Mouse (Mus musculus) midbrain, postnatal 0 days (tissue): ENCODE results near the gene Zfp319. TPM values are rescaled to one million over a fixed set of nuclear protein-coding genes. Genes with fewer than 3 reads are reported as not detected.
A peak's percentile ranks its signal among the peaks of the same experiment; 100 is the strongest.

ENCODE experiments used
- ATAC-seq: fragments of 200-750 bp; cut with Nextera tagmentation; 2 replicates; pipeline ENCODE4 v1.8.0; 2017; ENCODE audit warnings: moderate number of reproducible peaks, mild to moderate bottlenecking, moderate TSS enrichment, moderate library complexity; ENCODE audit not compliant: low FRiP score
- DNase-seq: peaks from one replicate; pipeline ENCODE4 v3.0.0-alpha.2; 2015; ENCODE audit warnings: low spot score
- H3K27ac ChIP-seq: fragments of 300-500 bp; sonication (generic); 2 replicates; pipeline ENCODE4 v1.5.1; 2014; ENCODE audit warnings: low read depth, mild to moderate bottlenecking, low read length, mixed read lengths
- H3K27me3 ChIP-seq: fragments of 300-500 bp; sonication (generic); 2 replicates; pipeline ENCODE4 v1.6.1; 2014; ENCODE audit warnings: low read length, control low read depth, mixed read lengths; ENCODE audit not compliant: insufficient read depth
- H3K36me3 ChIP-seq: fragments of 300-500 bp; sonication (generic); 2 replicates; pipeline ENCODE4 v1.6.1; 2014; ENCODE audit warnings: low read length, control low read depth, mixed read lengths; ENCODE audit not compliant: insufficient read depth
- H3K4me1 ChIP-seq: fragments of 300-500 bp; sonication (generic); 2 replicates; pipeline ENCODE4 v1.6.1; 2014; ENCODE audit warnings: mild to moderate bottlenecking, control low read depth, antibody characterized with exemption, low read length, mixed read lengths; ENCODE audit not compliant: insufficient read depth
- H3K4me2 ChIP-seq: fragments of 300-500 bp; sonication (generic); 2 replicates; pipeline ENCODE4 v1.6.1; 2014; ENCODE audit warnings: low read depth, mild to moderate bottlenecking, low read length, mixed read lengths; ENCODE audit not compliant: poor library complexity, severe bottlenecking
- H3K4me3 ChIP-seq: fragments of 300-500 bp; sonication (generic); 2 replicates; pipeline ENCODE4 v1.5.1; 2014; ENCODE audit warnings: low read depth, mild to moderate bottlenecking, low read length, moderate library complexity
- H3K9ac ChIP-seq: fragments of 300-500 bp; sonication (generic); replicated peaks from 2 replicates; pipeline ENCODE4 v1.6.1; 2014; ENCODE audit warnings: mild to moderate bottlenecking, low read length, moderate library complexity, mixed read lengths; ENCODE audit not compliant: poor library complexity, severe bottlenecking
- H3K9me3 ChIP-seq: fragments of 300-500 bp; sonication (generic); 2 replicates; pipeline ENCODE4 v1.6.1; 2016; ENCODE audit warnings: low read length, control low read depth
- CTCF ChIP-seq: IDR thresholded peaks from 2 replicates; pipeline ENCODE4 v1.5.1; 2016; ENCODE audit warnings: antibody characterized with exemption, mild to moderate bottlenecking
- WGBS: fragments of 180-500 bp; shearing (Covaris S2); extraction: QIAGEN DNeasy Blood & Tissue Kit; methylation state at CpG from one replicate; pipeline ENCODE4 v1.1.7; 2014; 5-methylcytosine and 5-hydroxymethylcytosine counted together
- polyA plus RNA-seq: library from polyadenylated mRNA; unstranded; fragments of >200 nt; fragmentation: Nextera tagmentation; extraction: Ambion mirVana; gene quantifications from 2 replicates; pipeline ENCODE4 v1.2.1, GENCODE M21; 2015
- total RNA-seq: library from RNA; depleted of rRNA; stranded (reverse); fragments of >200 nt; gene quantifications from 2 replicates; pipeline ENCODE4 v1.2.3, GENCODE M21; 2014

Zfp319 gene
- total and polyA plus RNA-seq, 2 experiments from 2014 or later: 11.7 to 20.1 TPM

GRCm38 (mm10) chr8:95344668-95345067 lies 12.9 kb upstream of the Zfp319 start:
- H3K36me3 ChIP-seq: peaks cover 32% of the 10 kb centered on the region
- no peak for ATAC-seq
- H3K27me3 ChIP-seq: no peaks in the 10 kb centered on the region
- no peaks in the 10 kb centered on the region for H3K4me1 ChIP-seq
- H3K4me3 ChIP-seq: no peak overlapping the region
- no peak overlapping the region for H3K4me2 ChIP-seq
- H3K27ac ChIP-seq: no peak overlapping the region
- no peaks in the 10 kb centered on the region for H3K9me3 ChIP-seq
- peak; percentile 56 for TF ChIP-seq CTCF
- WGBS: 73% methylated on average over 6 of the region's 6 CpGs
- DNase-seq: no peak
- no peak overlapping the region for H3K9ac ChIP-seq

- no peak overlapping the region for H3K4me2 ChIP-seq
- no peaks in the 10 kb centered on the region for H3K9me3 ChIP-seq
- H3K9ac ChIP-seq: no peak overlapping the region
- ATAC-seq (no peak), DNase-seq (no peak)
- H3K27me3 ChIP-seq: no peaks in the 10 kb centered on the region
- H3K4me3 ChIP-seq: no peak overlapping the region
- H3K4me1 ChIP-seq: no peaks in the 10 kb centered on the region
- 64% methylated on average over 5 of the region's 5 CpGs for WGBS
- TF ChIP-seq CTCF: no peak
- H3K36me3 ChIP-seq: peaks cover 51% of the 10 kb centered on the region
- H3K27ac ChIP-seq: no peak overlapping the region
Observed at GRCm38 (mm10) chr8:95341721-95342120, 10.0 kb upstream of the Zfp319 start.

GRCm38 (mm10) chr8:95336363-95336762 lies 4.6 kb upstream of the Zfp319 start:
- Histone ChIP-seq H3K9me3 (no peaks in the 10 kb centered on the region), H3K9ac (no peak overlapping the region), H3K36me3 (peaks cover 31% of the 10 kb centered on the region), H3K4me1 (0 out of 2 replicates have a peak, but pooled peaks cover 6% of the 10 kb centered on the region), H3K27ac (no peak overlapping the region), H3K4me2 (no peak overlapping the region), H3K27me3 (no peaks in the 10 kb centered on the region), H3K4me3 (no peak overlapping the region)
- no peak for ATAC-seq
- DNase-seq: no peak
- no peak for TF ChIP-seq CTCF

DNA sequence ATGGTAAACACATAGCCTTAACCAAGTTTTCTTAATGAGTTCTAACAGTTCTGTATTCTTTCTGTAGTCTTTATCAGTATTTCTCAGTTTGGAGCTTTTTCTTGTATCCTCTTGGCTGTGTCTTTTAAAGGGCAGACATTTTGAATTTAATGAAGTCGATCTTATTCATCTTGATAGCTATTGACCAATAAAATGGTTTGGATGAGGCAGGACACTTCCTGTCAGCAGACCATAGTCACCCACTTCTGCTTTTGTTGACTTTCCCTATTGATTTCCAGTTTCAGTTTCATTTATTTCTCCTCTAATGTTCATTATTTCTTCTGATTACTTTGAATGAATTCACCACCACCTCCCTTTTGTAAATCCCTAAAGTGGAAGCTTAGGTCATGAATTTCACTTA lies 4.0 kb upstream of the Zfp319 start:
- H3K36me3 ChIP-seq: peaks cover 29% of the 10 kb centered on the region
- TF ChIP-seq CTCF: no peak
- ATAC-seq: no peak
- H3K27me3 ChIP-seq: no peaks in the 10 kb centered on the region
- H3K27ac ChIP-seq: no peak overlapping the region
- H3K4me3 ChIP-seq: no peak overlapping the region
- H3K9ac ChIP-seq: no peak overlapping the region
- 0 out of 2 replicates have a peak, but pooled peaks cover 6% of the 10 kb centered on the region for H3K4me1 ChIP-seq
- no peak overlapping the region for H3K4me2 ChIP-seq
- H3K9me3 ChIP-seq: no peaks in the 10 kb centered on the region
- no peak for DNase-seq
- 96% methylated on average over 1 of the region's 1 CpGs for WGBS

DNA sequence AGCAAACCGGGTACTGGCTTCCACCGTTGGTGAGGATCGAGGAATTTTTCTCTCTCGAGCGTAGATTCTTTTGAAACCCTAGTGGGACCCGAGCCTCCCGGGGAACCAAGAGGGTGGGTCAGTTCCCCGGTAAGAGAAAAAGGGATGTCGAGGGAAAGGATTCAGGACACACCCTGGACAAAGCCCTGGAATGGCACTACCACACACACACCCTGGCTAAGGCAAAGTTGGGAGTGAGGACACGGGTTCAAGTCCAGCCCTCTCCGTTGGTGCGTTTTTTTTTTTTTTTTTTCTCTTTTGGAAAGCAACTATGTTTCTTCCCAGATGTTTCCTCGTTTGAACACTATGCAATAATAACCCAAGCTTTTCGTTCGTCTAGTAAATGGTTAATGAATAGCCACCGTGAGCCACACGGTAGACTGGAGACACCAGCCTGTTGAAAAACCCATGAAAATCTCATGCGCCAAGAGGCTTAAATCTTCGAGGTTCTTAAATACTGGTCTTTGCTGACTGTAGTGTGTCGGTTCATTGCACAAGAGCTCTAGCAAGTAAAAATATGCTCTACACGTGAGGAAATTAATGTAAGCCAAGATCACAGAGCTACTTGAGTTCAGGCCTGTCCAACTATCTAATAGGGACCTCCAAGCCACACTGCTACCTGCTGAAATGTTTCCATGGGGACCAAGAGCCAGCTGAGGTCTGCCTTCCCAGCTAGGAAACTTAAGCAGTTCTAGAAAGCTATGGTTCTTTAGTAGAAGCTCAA lies 868 bp upstream of the Zfp319 start:
- DNase-seq (no peak), ATAC-seq (peak; percentile 12; the same call in 1 of the 2 replicates)
- Histone ChIP-seq H3K9me3 (no peaks in the 10 kb centered on the region), H3K4me1 (peaks cover 11% of the 10 kb centered on the region; the same call in 1 of the 2 replicates), H3K4me2 (peak overlapping the region; percentile 81), H3K9ac (peak overlapping the region; percentile 96), H3K36me3 (peaks cover 26% of the 10 kb centered on the region), H3K4me3 (peak overlapping the region; percentile 92), H3K27me3 (no peaks in the 10 kb centered on the region), H3K27ac (peak overlapping the region; percentile 95)
- WGBS: 23% methylated on average over 21 of the region's 21 CpGs
- no peak for TF ChIP-seq CTCF

GRCm38 (mm10) chr8:95331156-95331719 lies 512 bp downstream of the Zfp319 start:
- Histone ChIP-seq H3K9me3 (no peaks in the 10 kb centered on the region), H3K9ac (peak overlapping the region; percentile 96), H3K27me3 (no peaks in the 10 kb centered on the region), H3K4me2 (peak overlapping the region; percentile 81), H3K36me3 (peaks cover 33% of the 10 kb centered on the region), H3K27ac (peak overlapping the region; percentile 95), H3K4me3 (peak overlapping the region; percentile 92), H3K4me1 (peaks cover 11% of the 10 kb centered on the region; the same call in 1 of the 2 replicates)
- ATAC-seq: peak; percentile 46
- DNase-seq: peak; percentile 55
- under 1% methylated on average over 35 of the region's 38 CpGs for WGBS
- TF ChIP-seq CTCF: no peak
